Mouse (Mus musculus): ENCODE measurements around the gene Sox30.

GRCm38 (mm10) chr11:46065201-46066011 is 85.3 kb downstream of the Sox30 start:
- TF ChIP-seq CTCF (IDR thresholded peaks at IDR 0.05; ENCODE audit: control insufficient read depth, insufficient read depth, insufficient replicate concordance, low read depth, low read length), result no peak
- TF ChIP-seq POLR2A (IDR thresholded peaks at IDR 0.05; ENCODE audit: control insufficient read depth, low read depth, low read length), result no peak

Data from testis, adult 2 months (tissue).